Mouse (Mus musculus): ENCODE measurements around the gene Higd1a. TPM values are rescaled to one million over a fixed set of nuclear protein-coding genes. Genes with fewer than 3 reads are reported as not detected.

Higd1a gene
- polyA plus RNA-seq, 1 experiment from 2014 or later: 186 TPM

DNA sequence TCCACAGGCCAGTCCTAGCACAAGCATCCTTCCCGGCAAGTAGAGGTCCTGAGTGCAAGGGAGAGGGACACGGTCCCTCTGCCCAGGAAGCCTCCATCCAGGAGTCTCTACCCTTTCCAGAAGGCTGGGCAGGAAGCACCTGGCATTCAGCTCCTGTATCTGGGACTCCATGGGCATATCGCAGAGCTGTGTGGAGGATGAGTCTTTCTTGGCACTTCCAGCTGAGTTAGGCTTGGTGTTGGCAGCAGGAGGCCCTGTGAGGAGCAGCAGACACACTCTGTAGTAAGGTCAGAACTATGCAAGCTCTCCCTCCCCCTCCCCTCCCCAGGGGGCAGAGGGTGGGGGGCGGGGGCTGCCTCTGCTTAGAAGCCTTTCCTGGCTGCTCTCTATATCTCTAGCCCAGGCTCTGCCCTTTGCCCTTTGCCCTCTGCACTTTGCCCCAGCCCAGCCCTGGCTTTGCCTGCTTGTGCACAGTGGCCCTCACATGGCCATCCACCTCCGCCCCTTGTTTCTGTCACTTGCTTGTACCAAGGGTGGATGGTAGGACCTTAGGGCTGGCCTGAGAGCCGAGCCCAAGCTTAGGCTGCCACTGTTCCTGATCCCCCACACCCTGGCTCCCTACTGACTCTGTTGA, 59.2 kb downstream of the Higd1a start:
- 40% methylated on average over 6 of the region's 6 CpGs for WGBS
- TF ChIP-seq CTCF (IDR thresholded peaks at IDR 0.05; ENCODE audit: low read depth): no peak
- Histone ChIP-seq H3K4me2 (replicated peaks; ENCODE audit: low read depth) (no peak overlapping the region), H3K9ac (ENCODE audit: low read depth, low read length) (no peak overlapping the region), H3K4me3 (ENCODE audit: low read depth, low read length) (no peak overlapping the region), H3K9me3 (ENCODE audit: control insufficient read depth) (no peaks in the 10 kb centered on the region), H3K4me1 (replicated peaks; ENCODE audit: control insufficient read depth, insufficient read depth, low read length) (0 out of 2 replicates have a peak, but pooled peaks cover 5% of the 10 kb centered on the region), H3K36me3 (ENCODE audit: control insufficient read depth, insufficient read depth) (no peaks in the 10 kb centered on the region), H3K27me3 (replicated peaks; ENCODE audit: control insufficient read depth, insufficient read depth, low read length) (no peaks in the 10 kb centered on the region), H3K27ac (ENCODE audit: low read depth, low read length) (no peak overlapping the region)
- 0 out of 2 replicates have a peak, but pooled peaks have one; percentile 17 for ATAC-seq

Other genes starting within 250 kb of the Higd1a start
- 0.34 TPM in 1 of 2 replicates, not detected in the other for gene Lyzl4, start 216.3 kb downstream of the Higd1a start, polyA plus RNA-seq (2015; fragmentation: Nextera tagmentation; extraction: Ambion mirVana)
- 22.8 and 23.3 TPM in 2 replicates for gene Vipr1, start 215.6 kb downstream of the Higd1a start, polyA plus RNA-seq (2015; fragmentation: Nextera tagmentation; extraction: Ambion mirVana)
- gene Sec22c, start 152.9 kb downstream of the Higd1a start, polyA plus RNA-seq (2015; fragmentation: Nextera tagmentation; extraction: Ambion mirVana): 42.4 and 47.8 TPM in 2 replicates
- gene Ss18l2, start 148.0 kb downstream of the Higd1a start, polyA plus RNA-seq (2015; fragmentation: Nextera tagmentation; extraction: Ambion mirVana): 144 and 145 TPM in 2 replicates
- gene Nktr, start 139.2 kb downstream of the Higd1a start, polyA plus RNA-seq (2015; fragmentation: Nextera tagmentation; extraction: Ambion mirVana): 32.5 and 35.6 TPM in 2 replicates
- gene Zfp651, start 99.0 kb downstream of the Higd1a start, polyA plus RNA-seq (2015; fragmentation: Nextera tagmentation; extraction: Ambion mirVana): 6.2 and 6.8 TPM in 2 replicates
- gene Klhl40, start 80.8 kb downstream of the Higd1a start, polyA plus RNA-seq (2015; fragmentation: Nextera tagmentation; extraction: Ambion mirVana): 0.33 and 0.43 TPM in 2 replicates
- 1.3 and 1.6 TPM in 2 replicates for gene Hhatl, start 65.9 kb downstream of the Higd1a start, polyA plus RNA-seq (2015; fragmentation: Nextera tagmentation; extraction: Ambion mirVana)
- 0.14 and 0.31 TPM in 2 replicates for gene Ccdc13, start 18.9 kb downstream of the Higd1a start, polyA plus RNA-seq (2015; fragmentation: Nextera tagmentation; extraction: Ambion mirVana)
- 1.0 and 1.1 TPM in 2 replicates for gene Ackr2, start 40.0 kb upstream of the Higd1a start, polyA plus RNA-seq (2015; fragmentation: Nextera tagmentation; extraction: Ambion mirVana)
- 2.1 and 3.3 TPM in 2 replicates for gene Cyp8b1, start 57.9 kb upstream of the Higd1a start, polyA plus RNA-seq (2015; fragmentation: Nextera tagmentation; extraction: Ambion mirVana)
- 0.90 and 1.0 TPM in 2 replicates for gene Fam198a, start 92.6 kb upstream of the Higd1a start, polyA plus RNA-seq (2015; fragmentation: Nextera tagmentation; extraction: Ambion mirVana)
- 5.7 and 7.3 TPM in 2 replicates for gene Pomgnt2, start 138.7 kb upstream of the Higd1a start, polyA plus RNA-seq (2015; fragmentation: Nextera tagmentation; extraction: Ambion mirVana)

All from intestine, postnatal 0 days (tissue).